In the genomic region with DNA sequence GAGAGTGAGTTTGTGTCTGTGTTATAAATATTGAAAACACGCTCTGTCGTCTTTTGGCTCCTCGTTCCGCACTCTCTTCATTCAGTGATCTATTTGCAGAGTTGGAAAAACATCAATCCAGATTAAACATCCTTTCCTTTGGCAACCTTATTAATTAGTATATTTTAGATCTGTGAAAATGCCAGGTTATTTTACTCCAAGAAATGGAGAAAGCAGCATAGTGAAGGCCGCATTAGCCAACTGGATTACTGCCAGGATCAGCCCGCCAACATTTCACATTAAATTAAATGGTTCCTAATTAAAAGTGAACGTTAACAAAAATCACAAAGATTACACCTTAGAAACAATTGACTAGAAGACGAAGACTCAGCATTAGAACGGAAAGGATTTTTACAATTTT, we compare ENCODE assay signal across 14 mouse cellular contexts.
"Had no signal": no experiment of that assay in that cellular context is flagged by ENCODE, and none has a peak within 500 bp of the region (broad histone marks: within the 10 kb centered on the region; RNA-seq: fewer than 3 reads in every experiment).

No protein-coding gene starts in this region.

- H3K4me1 ChIP-seq: limb, embryonic 13.5 days; midbrain, embryonic 10.5 days; neural tube, embryonic 13.5 days had no signal

- H3K36me3 ChIP-seq: limb, embryonic 13.5 days; midbrain, embryonic 10.5 days; neural tube, embryonic 13.5 days had no signal

- H3K27me3 ChIP-seq: limb, embryonic 13.5 days; neural tube, embryonic 13.5 days had no signal

- H3K4me3 ChIP-seq: limb, embryonic 13.5 days; midbrain, embryonic 10.5 days; neural tube, embryonic 13.5 days had no signal

- H3K4me2 ChIP-seq: limb, embryonic 13.5 days; neural tube, embryonic 13.5 days had no signal

- H3K9me3 ChIP-seq: limb, embryonic 13.5 days; midbrain, embryonic 10.5 days; neural tube, embryonic 13.5 days had no signal

- H3K9ac ChIP-seq: limb, embryonic 13.5 days; liver, embryonic 14.5 days; neural tube, embryonic 13.5 days had no signal

- ATAC-seq: lung, postnatal 0 days had no signal

- DNase-seq: kidney, postnatal 36 days; layer of hippocampus, adult 9-11 months; layer of hippocampus, postnatal 36 days; lung, adult 18-20 months; lung, postnatal 4 days; midbrain, embryonic 14.5 days; retina, postnatal 1 day; right cerebral cortex, postnatal 14 days; thymus, postnatal 36 days had no signal

- H3K27ac ChIP-seq: limb, embryonic 13.5 days; liver, embryonic 14.5 days; midbrain, embryonic 10.5 days; neural tube, embryonic 13.5 days had no signal
